Mouse (Mus musculus) liver, postnatal 0 days (tissue): ENCODE results near the gene F2r.

ENCODE experiments used
- CTCF ChIP-seq: sonication (generic); IDR thresholded peaks from 2 replicates; pipeline ENCODE4 v1.5.1; 2016; ENCODE audit warnings: antibody characterized with exemption, low read depth
- EP300 ChIP-seq: IDR thresholded peaks from 2 replicates; pipeline ENCODE4 v1.6.1; 2016; ENCODE audit warnings: antibody characterized with exemption, low read depth, mild to moderate bottlenecking

DNA sequence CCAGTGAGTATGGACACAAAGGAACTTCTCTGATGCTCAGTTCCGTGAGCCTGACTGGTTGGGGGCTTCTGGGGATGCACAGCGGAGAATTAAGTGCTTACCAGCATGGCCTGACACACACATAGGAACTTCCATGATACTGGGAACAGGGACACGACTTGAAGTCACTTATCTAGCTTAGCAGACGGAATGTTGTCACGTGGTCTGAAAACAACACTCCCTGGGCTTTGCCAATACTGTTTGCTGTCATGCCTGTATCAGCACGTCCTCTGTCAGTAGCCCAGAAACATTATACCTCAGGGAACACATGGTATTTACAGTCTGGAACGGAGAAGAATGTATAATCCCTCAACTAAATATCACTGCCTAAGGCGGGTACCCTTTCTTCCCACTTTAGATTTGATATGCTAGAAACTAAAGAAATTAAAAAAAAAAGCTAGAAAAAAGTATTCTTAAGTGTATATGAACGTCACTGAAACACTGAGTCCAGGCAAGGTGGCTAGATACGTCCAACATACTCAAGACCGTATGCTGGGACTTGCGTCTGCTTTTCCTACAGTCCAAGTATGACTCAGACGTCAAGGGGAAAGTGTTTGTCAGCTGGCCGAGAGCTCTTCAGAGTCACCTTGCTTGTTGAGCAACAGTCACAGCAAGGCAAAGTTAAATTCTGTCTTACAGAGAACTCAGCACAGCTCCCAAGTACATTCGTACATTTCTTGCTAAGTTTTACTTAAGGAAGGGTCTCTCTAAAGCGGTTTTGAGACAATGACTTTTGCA, 7.3 kb downstream of the F2r start:
- no peak for TF ChIP-seq CTCF
- TF ChIP-seq EP300 = no peak
